Mouse (Mus musculus): Measurements from ENCODE around the gene Sptbn4.
A peak's percentile ranks its signal among the peaks of the same experiment; 100 is the strongest.

The Sptbn4 gene

DNA sequence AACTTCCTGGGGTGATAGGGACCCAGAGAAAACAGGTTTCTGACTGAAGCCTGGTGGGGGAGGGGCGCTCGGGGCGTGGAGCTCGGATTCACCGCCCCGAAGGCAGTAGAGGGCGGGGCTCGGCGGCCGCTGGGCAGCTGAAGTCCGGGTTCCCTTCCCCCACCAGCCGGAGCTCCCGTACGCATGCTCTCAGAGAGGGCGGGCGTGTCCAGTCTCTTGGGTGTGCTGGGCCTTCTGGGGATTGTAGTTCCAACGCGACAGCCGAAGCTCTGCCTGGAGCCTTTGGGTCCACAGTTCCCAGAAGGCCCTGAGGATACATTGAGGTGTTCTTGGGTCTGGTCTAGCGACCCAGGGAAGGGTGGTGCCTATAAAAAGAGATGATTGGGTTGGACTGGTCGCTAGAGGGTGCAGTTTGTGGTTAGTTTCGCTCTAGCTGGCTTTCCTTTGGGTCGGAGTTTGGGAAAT, 27.0 kb upstream of the Sptbn4 start:
- peak; percentile 98 for DNase-seq (ENCODE audit: low read depth, low spot score)

GRCm38 (mm10) chr7:27473835-27474489, 26.5 kb upstream of the Sptbn4 start:
- no peak for DNase-seq (ENCODE audit: low read depth, low spot score)

- peak; percentile 96 for DNase-seq (ENCODE audit: low read depth, low spot score)
Observed at GRCm38 (mm10) chr7:27473156-27473834, 25.8 kb upstream of the Sptbn4 start, which contains the start of gene Sertad3. Gene Sertad3 (plus strand): TSS chr7:27473768.

GRCm38 (mm10) chr7:27472596-27472995, 25.1 kb upstream of the Sptbn4 start:
- no peak for DNase-seq (ENCODE audit: low read depth, low spot score)

GRCm38 (mm10) chr7:27471390-27472120, 24.1 kb upstream of the Sptbn4 start:
- no peak for DNase-seq (ENCODE audit: low read depth, low spot score)

DNA sequence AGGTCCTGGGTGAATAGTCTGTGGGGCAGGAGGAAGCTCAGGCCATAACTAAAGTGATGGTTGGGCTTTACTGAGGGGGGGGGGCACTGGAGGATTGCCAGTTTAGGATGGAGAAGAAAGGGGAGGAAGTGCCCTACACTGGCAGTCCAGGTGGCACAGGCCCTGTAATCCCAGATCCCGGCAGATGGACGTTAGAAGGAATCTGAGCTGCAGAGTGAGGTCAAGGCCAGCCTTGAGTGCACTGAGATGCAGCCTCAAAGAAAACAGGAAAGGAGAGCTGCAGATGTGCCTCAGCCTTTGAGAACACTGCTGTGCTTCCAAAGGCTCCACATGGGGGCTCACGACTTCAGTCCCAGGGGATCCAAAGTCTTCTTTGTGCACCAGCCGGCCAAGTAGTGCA, 20.2 kb upstream of the Sptbn4 start:
- no peak for DNase-seq (ENCODE audit: low read depth, low spot score)

GRCm38 (mm10) chr7:27460477-27460876, 13.0 kb upstream of the Sptbn4 start:
- no peak for DNase-seq (ENCODE audit: low read depth, low spot score)

DNA sequence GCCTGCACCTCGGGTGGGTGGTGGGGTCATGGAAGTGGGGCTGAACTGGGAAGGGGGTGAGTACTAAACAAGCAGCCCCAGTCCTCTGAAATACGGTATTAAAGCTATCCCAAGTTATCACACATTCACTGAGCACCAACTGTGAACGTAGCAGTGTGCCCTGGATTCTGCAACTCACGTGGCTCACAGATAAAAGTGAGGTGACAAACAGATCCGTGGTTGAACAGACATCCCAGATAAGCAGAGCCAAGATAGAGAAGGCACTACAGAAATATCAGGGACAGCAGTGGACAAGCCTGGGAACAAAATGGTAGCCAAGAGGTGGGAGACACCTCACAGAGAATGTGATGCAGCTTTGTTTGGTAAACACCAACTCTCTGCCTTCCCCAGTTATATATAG, 12.2 kb upstream of the Sptbn4 start:
- no peak for DNase-seq (ENCODE audit: low read depth, low spot score)

DNA sequence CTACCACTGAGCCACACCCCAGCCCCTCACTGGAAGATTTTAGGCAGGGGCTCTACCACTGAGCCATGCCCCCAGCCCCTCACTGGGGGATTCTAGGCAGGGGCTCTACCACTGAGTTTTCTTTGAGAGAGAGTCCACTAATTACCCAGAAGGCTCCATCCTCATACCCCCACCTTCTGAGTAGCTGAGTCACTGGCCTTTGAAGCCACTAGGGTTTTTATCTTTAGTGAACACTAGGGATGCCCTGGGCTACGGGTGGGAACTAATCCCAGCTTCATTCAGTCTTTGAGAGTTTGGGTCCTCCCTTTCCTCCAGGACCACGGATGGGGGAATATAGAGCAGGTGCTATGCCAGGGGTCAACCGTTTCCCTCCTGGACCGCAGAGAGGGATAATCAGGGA, 11.1 kb upstream of the Sptbn4 start:
- DNase-seq (ENCODE audit: low read depth, low spot score): no peak

GRCm38 (mm10) chr7:27455273-27455672, 7.8 kb upstream of the Sptbn4 start:
- no peak for DNase-seq (ENCODE audit: low read depth, low spot score)

DNA sequence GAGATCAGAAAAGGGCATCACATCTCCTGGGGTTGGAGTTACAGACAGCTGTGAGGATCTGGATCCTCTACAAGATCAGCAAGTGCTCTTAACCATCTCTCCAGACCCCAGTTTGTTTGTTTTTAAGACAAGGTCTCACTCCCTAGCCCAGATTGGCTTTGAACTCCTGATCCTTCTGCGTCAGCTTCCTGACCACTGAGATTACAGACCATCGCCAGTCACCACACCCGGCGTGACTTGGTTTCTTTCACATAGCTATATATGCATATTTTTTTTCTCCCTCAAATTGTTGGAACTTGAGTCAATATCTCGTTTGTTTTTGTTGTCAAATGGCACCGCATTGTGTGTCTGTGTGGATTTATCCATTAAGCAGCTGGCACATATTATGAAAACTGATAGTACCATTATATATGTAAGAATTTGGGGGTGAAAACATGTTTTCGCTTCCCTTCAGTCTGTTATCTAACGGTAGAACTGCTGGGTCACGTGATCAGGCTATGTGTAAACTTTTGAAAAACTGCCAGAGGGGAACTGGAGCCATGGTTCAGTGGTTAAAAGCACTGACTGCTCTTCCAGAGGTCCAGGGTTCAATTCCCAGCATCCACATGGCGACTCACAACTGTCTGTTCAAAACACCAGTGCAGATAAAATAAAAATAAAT, 7.1 kb upstream of the Sptbn4 start:
- no peak for DNase-seq (ENCODE audit: low read depth, low spot score)

DNA sequence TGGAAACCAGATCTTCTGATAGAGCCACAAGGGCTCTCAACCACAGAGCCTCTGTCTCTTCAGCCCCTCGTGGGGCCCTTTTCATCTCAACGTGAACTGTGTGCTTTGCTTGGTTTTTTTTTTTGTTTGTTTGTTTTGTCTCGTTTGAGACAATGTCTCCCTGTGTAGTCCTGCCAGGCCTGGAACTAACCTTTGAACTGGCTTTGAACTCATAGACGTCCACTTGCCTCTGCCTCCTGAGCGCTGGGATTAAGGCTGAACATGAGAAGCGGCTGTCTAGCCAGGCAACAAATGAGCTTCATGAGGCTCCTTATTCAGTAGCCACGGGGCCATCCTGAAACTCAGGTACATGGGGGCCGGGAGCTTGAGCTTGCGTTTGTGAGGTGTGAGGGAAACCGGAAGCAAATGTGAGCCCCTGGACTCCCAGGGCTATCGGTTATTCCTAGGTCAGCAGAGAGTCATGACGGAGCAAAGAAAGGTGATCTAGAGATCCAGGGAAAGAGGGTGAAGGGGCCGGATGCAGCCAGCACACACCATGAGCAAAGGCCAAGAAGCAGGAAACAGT, 4.8 kb upstream of the Sptbn4 start:
- no peak for DNase-seq (ENCODE audit: low read depth, low spot score)

GRCm38 (mm10) chr7:27451359-27451758, 3.9 kb upstream of the Sptbn4 start:
- DNase-seq (ENCODE audit: low read depth, low spot score): no peak

- peak; percentile 57 for DNase-seq (ENCODE audit: low read depth, low spot score)
Observed at GRCm38 (mm10) chr7:27449256-27449862, 1.9 kb upstream of the Sptbn4 start.

DNA sequence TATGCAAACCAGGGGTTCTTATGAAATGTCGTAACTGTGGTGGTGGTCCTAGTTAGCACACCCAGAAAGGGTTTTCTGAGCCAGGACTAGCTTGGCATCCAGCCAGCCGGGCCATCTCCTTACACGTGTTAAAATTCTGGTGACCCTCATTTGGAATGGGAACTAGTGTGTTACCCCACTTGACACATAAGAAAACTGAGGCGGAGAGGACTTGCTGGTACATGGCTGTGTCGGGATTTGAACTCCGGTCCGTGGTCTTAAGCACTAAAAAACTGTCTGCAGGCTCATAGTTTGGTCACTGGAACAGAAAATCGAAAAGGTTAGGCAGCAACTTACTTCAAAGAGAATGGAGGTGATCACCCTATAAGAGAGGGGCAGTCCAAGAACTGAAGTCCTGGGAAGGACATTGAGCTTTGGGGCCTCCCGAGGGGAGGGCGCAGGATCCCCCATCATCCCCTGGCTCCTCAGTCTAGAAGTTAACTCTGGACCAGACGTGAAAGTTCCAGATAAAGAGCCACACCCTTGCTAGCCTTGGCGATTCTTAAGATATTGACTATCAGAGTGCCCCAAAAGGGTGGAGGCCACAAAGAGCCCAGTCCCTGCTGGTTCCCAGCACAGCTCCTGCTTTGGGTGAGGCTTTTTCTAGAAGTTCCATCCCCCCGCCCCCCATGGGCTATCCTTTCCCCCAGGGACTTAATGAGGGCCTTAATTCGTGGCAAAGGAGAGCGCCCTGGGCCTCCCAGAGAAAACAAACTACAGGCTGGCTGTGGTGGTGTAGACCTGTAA, 1.1 kb upstream of the Sptbn4 start:
- no peak for DNase-seq (ENCODE audit: low read depth, low spot score)

GRCm38 (mm10) chr7:27446521-27447418, 716 bp downstream of the Sptbn4 start:
- DNase-seq (ENCODE audit: low read depth, low spot score): peak; percentile 18

- DNase-seq (ENCODE audit: low read depth, low spot score): no peak
Observed at GRCm38 (mm10) chr7:27446051-27446450, 1.4 kb downstream of the Sptbn4 start.

DNA sequence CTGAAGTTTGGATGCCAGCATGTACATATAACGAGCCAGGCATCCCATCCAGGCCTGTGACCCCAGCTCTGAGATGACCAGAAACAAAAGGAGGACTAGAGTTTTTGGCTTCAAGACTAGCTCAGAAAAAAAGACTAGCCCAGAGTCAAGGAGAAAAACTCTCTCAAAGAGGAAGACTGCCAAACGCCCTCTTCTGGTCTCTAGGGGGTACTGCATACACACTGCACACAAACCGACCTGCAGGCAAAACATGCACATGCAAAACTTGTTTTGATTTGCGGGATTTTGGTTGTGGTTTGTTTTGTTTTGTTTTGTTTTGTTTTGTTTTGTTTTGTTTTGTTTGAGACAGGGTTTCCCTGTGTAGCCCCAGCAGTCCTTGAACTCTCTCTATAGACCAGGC, 7.5 kb downstream of the Sptbn4 start:
- DNase-seq (ENCODE audit: low read depth, low spot score): no peak

DNA sequence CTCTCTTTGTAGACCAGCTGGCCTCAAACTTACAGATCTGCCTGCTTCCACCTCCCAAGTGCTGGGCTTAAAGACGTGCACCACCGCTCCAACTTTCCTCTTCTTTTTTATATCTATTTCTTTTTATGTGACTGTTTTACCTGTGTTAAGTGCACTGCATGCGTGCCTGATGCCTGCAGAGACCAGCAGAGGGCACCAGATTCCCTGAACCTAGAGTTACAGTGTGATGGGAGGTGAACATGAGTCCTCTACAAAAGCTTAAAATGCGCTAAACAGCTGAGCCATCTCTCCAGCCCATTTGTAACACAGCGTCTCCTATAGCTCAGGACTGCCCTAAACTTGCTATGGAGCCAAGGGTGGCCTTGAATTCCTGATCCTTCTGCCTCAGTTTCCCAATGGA, 9.9 kb downstream of the Sptbn4 start:
- peak; percentile 32 for DNase-seq (ENCODE audit: low read depth, low spot score)

All from forelimb bud, embryonic 11.5 days (tissue).